Mouse (Mus musculus) testis, adult 2 months (tissue): ENCODE results near the gene Ppard.

Experiments
- CTCF ChIP-seq: fragments of 200-500 bp; IDR thresholded peaks from 2 replicates; pipeline ENCODE4 v1.5.1; 2012; ENCODE audit warnings: low read depth, mild to moderate bottlenecking, inconsistent platforms, low read length, moderate library complexity; ENCODE audit not compliant: control insufficient read depth, insufficient read depth, insufficient replicate concordance
- POLR2A ChIP-seq: fragments of 200-500 bp; IDR thresholded peaks from 2 replicates; pipeline ENCODE4 v1.6.1; 2012; ENCODE audit warnings: low read depth, mild to moderate bottlenecking, inconsistent platforms, low read length, moderate library complexity; ENCODE audit not compliant: control insufficient read depth

DNA sequence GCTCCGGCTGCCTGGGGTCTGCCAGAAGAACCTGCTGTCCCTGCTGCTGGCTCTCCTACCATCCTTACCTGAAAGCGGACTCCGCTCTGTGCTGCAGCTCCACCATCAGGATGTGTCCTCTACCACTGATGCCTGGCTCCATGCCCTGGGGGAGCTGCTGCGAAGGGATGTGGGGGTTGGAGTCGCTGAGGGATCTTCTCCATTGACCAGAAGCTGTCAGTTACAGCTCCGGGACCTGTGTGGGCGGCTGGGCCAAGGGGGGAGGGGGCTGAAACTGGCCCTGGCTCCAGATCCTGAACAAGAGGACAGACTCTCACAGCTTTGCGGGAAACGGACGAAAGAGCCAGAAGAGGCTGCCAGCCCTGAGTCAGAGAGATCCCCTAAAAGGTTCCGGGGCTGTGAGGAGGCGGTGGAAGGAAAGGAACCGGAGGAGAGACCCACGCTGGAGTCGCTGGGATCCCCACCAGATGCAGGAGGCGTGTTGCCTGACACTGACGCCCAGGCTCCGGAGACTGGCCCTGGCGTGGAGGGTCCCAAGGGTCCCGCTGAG is 83.2 kb downstream of the Ppard start:
- TF ChIP-seq CTCF, result no peak
- no peak for TF ChIP-seq POLR2A
